Mouse (Mus musculus): Measurements from ENCODE around the gene Sub1.

DNA sequence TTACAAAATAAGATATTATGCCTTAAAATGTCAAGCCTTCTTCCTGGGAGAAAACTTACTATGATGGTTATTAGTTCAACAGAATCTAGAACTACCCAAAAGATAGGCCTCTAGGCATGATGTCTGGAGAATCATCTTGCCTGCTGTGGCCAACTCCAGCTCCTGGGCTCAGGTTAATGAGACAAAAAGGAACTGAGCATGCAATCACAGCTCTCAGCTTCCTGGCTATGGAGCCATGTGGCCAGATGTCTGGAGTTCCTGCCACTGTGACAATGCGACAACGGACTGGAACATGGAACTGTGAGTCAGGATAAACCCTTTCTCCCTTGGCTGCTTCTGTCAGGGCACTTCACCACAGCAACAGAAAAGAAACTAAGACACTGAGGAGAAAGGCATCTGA, 14.8 kb downstream of the Sub1 start:
- TF ChIP-seq GATA1 (IDR thresholded peaks at IDR 0.05; ENCODE audit: low read length) (no peak), TAL1 (IDR thresholded peaks at IDR 0.05; ENCODE audit: low read length) (no peak)

Data from erythroblast, embryonic 14.5 days (primary cell).